Mouse (Mus musculus) stomach, postnatal 0 days (tissue): ENCODE results near the gene Pigq.

ENCODE experiments used
- CTCF ChIP-seq: IDR thresholded peaks from 2 replicates; pipeline ENCODE4 v1.5.1; 2016; ENCODE audit warnings: antibody characterized with exemption, low read depth, mild to moderate bottlenecking, moderate library complexity
- EP300 ChIP-seq: optimal IDR thresholded peaks from 2 replicates; pipeline ENCODE3; 2016; ENCODE audit warnings: antibody characterized with exemption

DNA sequence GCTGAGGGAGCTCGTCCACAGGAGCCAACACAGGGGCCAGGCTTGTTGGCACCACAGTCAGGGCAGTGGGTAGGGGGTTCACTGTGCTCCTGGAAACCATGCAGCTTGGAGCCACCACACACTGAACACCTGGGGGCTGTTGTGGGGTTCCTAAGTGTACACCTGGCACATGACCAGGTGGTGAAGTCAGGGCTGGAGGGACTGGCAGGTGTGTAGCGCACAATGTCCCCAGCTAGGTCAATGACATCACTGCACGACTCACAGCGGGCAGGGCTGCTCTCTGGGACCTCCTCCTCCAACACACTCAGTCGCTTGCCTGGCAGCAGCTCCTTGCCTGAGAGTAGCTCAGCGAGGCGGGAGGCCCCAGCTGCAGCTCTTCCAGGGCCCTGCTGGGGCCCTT lies 19.5 kb upstream of the Pigq start:
- TF ChIP-seq CTCF = no peak
- no peak for TF ChIP-seq EP300
